Mouse (Mus musculus) liver, embryonic 16.5 days (tissue): ENCODE measurements around the gene Kif18b. TPM values are rescaled to one million over a fixed set of nuclear protein-coding genes. Genes with fewer than 3 reads are reported as not detected.

Source experiments
- ATAC-seq: fragments of 200-750 bp; cut with Nextera tagmentation; 2 replicates; pipeline ENCODE4 v1.8.0; 2017; ENCODE audit warnings: low read depth, mild to moderate bottlenecking, moderate number of reproducible peaks, moderate library complexity
- H3K27ac ChIP-seq: fragments of 300-500 bp; sonication (generic); 2 replicates; pipeline ENCODE4 v1.5.1; 2014; ENCODE audit warnings: mild to moderate bottlenecking, low read length
- H3K27me3 ChIP-seq: fragments of 300-500 bp; sonication (generic); 2 replicates; pipeline ENCODE4 v1.6.1; 2014; ENCODE audit warnings: low read depth, low read length, mixed read lengths; ENCODE audit not compliant: control insufficient read depth, insufficient read depth
- H3K36me3 ChIP-seq: fragments of 300-500 bp; sonication (generic); 2 replicates; pipeline ENCODE4 v1.6.1; 2014; ENCODE audit warnings: mild to moderate bottlenecking; ENCODE audit not compliant: control insufficient read depth, insufficient read depth
- H3K4me1 ChIP-seq: fragments of 300-500 bp; sonication (generic); 2 replicates; pipeline ENCODE4 v1.6.1; 2014; ENCODE audit warnings: low read depth, low read length, mixed read lengths; ENCODE audit not compliant: control insufficient read depth
- H3K4me2 ChIP-seq: fragments of 300-500 bp; sonication (generic); 2 replicates; pipeline ENCODE4 v1.6.1; 2014; ENCODE audit warnings: low read depth, low read length, mixed read lengths
- H3K4me3 ChIP-seq: fragments of 300-500 bp; sonication (generic); 2 replicates; pipeline ENCODE4 v1.5.1; 2014; ENCODE audit warnings: low read depth, mild to moderate bottlenecking, low read length
- H3K9ac ChIP-seq: fragments of 300-500 bp; sonication (generic); 2 replicates; pipeline ENCODE4 v1.6.1; 2014; ENCODE audit warnings: low read depth, low read length
- H3K9me3 ChIP-seq: fragments of 300-500 bp; sonication (generic); replicated peaks from 2 replicates; pipeline ENCODE4 v1.6.1; 2016; ENCODE audit warnings: low read length; ENCODE audit not compliant: control insufficient read depth
- WGBS: fragments of 180-500 bp; shearing (Covaris S2); extraction: QIAGEN DNeasy Blood & Tissue Kit; methylation state at CpG from one replicate; pipeline ENCODE4 v1.1.7; 2014; ENCODE audit not compliant: insufficient replicate concordance; 5-methylcytosine and 5-hydroxymethylcytosine counted together
- polyA plus RNA-seq: library from polyadenylated mRNA; unstranded; fragments of >200 nt; fragmentation: Nextera tagmentation; extraction: Ambion mirVana; gene quantifications from 2 replicates; pipeline ENCODE4 v1.2.1, GENCODE M21; 2015

The Kif18b gene
- polyA plus RNA-seq, 1 experiment from 2014 or later: 11.0 TPM

DNA sequence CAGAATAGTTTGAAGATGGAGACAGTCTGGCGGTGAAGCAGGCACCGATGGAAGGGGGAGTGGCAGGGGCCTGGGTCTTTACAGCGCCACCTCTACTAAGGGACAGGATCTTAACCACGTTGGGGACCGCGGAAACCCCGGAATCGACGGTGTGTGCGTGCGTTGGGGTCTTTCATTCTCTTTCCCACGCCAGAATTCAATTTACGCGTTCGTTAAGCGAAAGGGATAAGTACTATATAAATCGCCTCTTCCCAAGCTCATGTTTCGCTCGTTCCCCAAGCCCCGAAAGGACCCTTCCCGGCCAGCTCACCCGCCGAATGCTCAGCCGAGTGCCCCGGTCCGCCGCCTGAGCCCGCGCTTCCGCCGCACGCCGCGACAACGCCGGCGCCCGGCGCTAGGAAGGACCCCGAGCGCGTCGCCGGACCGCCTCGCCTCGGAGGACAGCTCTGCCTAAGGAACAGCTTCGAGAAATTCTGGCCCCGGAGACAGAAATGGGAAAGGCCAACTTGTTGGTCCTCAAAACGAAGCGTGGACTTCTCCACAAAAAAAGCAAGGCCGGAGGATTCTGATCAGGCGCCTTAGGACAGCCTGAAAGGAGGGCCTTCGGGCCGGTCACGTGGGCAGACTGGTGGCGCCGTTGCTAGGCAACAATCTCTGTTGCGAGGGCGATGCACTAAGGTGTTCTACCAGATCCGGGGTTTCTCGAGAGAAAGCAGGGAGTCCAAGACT lies 44.2 kb downstream of the Kif18b start, which contains the start of the genes Eftud2 and Ccdc103:
TSS of gene Eftud2 (minus strand) at position 401 of the 729 bp plus-strand sequence.
TSS of gene Ccdc103 (plus strand) at position 620 of the 729 bp plus-strand sequence.
- WGBS: under 1% methylated on average over 62 of the region's 62 CpGs
- peak; percentile 91 for ATAC-seq
- H3K4me3 ChIP-seq: peak within 1 kb of the TSS; percentile 75
- H3K9ac ChIP-seq: peak within 1 kb of the TSS; percentile 80
- H3K9me3 ChIP-seq: no peaks in the 10 kb centered on the region
- H3K36me3 ChIP-seq: peaks cover 9% of the 10 kb centered on the region; the same call in 1 of the 2 replicates
- H3K27ac ChIP-seq: peak within 1 kb of the TSS; percentile 79
- peaks cover 4% of the 10 kb centered on the region for H3K27me3 ChIP-seq
- H3K4me1 ChIP-seq: peaks cover 23% of the 10 kb centered on the region
- peak within 1 kb of the TSS; percentile 89 for H3K4me2 ChIP-seq

DNA sequence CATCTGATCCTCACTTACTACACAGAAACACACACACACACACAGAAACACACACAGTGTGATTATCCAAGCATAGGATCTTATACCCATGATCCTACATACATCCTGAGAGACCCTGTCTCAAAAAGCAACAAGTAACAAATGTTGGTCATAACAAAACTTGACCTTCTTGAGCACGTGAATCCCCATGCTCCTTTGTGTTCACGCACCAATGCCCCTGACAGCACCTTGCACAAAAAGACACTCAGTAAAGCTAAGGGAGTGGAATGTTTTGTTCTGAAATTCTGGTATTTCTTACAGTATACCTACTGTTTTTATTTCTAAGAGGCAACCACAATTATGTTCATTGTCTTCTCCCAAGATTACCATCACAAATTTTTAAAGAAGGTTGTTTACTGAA lies 45.4 kb downstream of the Kif18b start:
- peak overlapping the region; percentile 89 for H3K4me2 ChIP-seq
- WGBS: 81% methylated on average over 2 of the region's 2 CpGs
- no peak overlapping the region for H3K27ac ChIP-seq
- ATAC-seq: no peak
- peak overlapping the region; percentile 75 for H3K4me3 ChIP-seq
- peaks cover 16% of the 10 kb centered on the region for H3K4me1 ChIP-seq
- peaks cover 16% of the 10 kb centered on the region; the same call in 1 of the 2 replicates for H3K36me3 ChIP-seq
- peaks cover 4% of the 10 kb centered on the region for H3K27me3 ChIP-seq
- H3K9me3 ChIP-seq: no peaks in the 10 kb centered on the region
- no peak overlapping the region for H3K9ac ChIP-seq

DNA sequence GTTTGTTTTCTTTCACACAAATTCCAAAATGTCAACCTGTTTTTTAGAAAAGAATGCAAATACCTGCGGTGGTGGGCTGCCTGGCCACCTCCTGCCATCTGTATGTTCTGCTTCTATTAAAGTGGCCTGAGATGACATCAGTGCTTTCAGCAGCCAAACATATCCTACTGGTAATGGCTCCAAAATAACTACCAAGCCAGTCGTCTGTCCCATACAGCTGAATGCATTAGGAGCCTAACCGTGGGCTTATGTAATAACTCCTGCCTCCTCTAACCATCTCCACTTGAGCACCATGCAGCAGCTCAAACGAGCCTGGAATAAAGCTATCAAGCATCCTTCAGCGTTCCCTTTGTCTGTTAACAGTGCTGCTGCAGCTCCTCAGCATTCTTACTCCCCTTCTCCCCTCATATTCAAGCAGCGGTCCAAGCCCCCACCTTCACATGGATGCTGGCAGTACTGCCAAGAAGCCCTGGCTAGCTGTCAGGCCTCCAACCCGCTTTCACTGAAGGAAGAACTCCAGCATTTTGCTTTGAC lies 50.1 kb downstream of the Kif18b start:
- Histone ChIP-seq H3K4me1 (peaks cover under 1% of the 10 kb centered on the region), H3K4me3 (no peak overlapping the region), H3K27me3 (no peaks in the 10 kb centered on the region), H3K9ac (no peak overlapping the region), H3K4me2 (no peak overlapping the region), H3K9me3 (no peaks in the 10 kb centered on the region), H3K27ac (no peak overlapping the region), H3K36me3 (peaks cover 25% of the 10 kb centered on the region; the same call in 1 of the 2 replicates)
- no peak for ATAC-seq
- 83% methylated on average over 7 of the region's 7 CpGs for WGBS

DNA sequence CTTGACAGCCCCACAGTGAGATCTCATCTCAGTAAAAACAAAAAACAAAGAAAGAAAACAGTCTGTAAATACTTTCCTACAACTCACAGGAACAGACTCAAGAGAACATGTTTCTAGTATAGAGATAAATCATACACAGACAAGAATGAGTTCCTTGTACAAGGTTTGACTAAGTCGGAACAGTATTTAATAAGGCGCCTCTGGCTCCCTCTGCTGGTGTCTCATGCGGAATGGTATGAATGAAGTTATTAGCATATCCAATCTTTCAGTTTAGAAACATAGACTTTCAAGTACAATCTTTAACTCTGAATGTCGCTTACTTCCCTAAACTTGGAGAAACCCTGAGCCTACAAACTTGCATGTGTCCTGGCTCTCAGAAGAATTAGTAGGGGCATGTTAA lies 60.7 kb downstream of the Kif18b start:
- Histone ChIP-seq H3K4me2 (no peak overlapping the region), H3K9ac (no peak overlapping the region), H3K4me1 (no peaks in the 10 kb centered on the region), H3K9me3 (no peaks in the 10 kb centered on the region), H3K4me3 (no peak overlapping the region), H3K36me3 (peaks cover 50% of the 10 kb centered on the region), H3K27ac (no peak overlapping the region), H3K27me3 (no peaks in the 10 kb centered on the region)
- 47% methylated on average over 4 of the region's 4 CpGs for WGBS
- ATAC-seq: no peak

DNA sequence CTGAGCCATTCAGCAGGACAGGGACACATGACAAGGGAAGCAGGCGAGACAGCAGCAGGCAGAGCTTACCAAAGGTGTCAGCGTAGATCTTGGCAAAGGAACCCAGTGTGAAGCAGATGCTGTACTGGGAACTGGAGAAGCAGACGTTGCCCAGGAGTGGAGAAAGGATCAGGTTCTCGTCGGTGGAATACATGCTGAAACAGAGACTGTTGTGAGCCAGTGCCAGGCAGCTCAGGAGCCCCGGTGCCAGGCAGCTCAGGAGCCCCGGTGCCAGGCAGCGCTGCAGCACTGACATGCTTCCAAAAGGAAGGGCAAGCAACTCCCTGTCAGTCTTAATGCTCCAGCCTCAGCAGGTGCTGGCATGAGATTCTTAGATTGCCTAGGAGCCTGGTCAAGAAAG lies 65.0 kb downstream of the Kif18b start:
- Histone ChIP-seq H3K4me2 (no peak overlapping the region), H3K27me3 (no peaks in the 10 kb centered on the region), H3K9ac (no peak overlapping the region), H3K9me3 (no peaks in the 10 kb centered on the region), H3K27ac (no peak overlapping the region), H3K4me1 (no peaks in the 10 kb centered on the region), H3K4me3 (no peak overlapping the region), H3K36me3 (peaks cover 42% of the 10 kb centered on the region)
- WGBS: 86% methylated on average over 8 of the region's 8 CpGs
- ATAC-seq: no peak

DNA sequence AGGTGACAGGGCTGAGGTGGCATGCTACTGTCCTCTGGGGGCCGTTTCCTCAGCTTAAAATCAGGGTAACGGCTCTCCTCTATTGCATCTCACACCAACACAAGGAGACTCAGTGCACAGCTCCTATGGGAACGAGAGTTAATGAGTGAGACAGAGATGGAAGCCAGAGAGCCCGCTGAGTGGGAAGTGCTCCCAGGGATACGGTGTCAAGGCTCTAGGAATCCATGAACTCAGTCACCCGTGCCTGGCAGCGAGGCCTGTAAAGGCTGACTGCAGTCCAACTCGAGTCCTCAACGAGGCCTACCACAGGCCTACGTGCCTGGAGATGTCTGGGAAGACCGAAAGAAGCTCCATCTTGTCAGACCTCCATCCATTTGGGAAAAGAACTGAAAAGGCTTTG lies 66.0 kb downstream of the Kif18b start:
- ATAC-seq: no peak
- no peak overlapping the region for H3K4me3 ChIP-seq
- H3K27me3 ChIP-seq: no peaks in the 10 kb centered on the region
- WGBS: 87% methylated on average over 11 of the region's 11 CpGs
- H3K4me2 ChIP-seq: no peak overlapping the region
- H3K36me3 ChIP-seq: peaks cover 45% of the 10 kb centered on the region
- H3K27ac ChIP-seq: no peak overlapping the region
- no peak overlapping the region for H3K9ac ChIP-seq
- H3K4me1 ChIP-seq: no peaks in the 10 kb centered on the region
- no peaks in the 10 kb centered on the region for H3K9me3 ChIP-seq

DNA sequence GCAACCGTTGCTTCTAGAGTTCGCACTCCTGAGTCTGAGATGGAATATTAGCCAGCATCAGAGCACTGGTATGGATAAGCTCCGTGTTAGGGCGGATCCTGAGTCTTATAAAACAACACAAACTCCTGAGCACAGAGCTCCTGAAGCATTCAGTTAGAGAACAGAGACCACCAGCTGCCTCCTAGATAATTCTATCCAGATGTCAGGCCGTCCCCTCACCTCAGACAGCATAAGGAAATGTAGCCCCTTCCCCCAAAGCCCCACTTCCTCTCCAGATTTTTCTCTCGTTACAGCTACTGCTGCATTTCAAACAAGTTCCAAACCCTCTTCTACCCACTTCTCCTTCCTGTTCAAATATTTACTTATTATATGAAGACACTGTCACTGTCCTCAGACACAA lies 69.0 kb downstream of the Kif18b start:
- Histone ChIP-seq H3K4me2 (no peak overlapping the region), H3K4me3 (no peak overlapping the region), H3K9me3 (no peaks in the 10 kb centered on the region), H3K27me3 (no peaks in the 10 kb centered on the region), H3K4me1 (no peaks in the 10 kb centered on the region), H3K9ac (no peak overlapping the region), H3K27ac (no peak overlapping the region), H3K36me3 (peaks cover 33% of the 10 kb centered on the region)
- 77% methylated on average over 6 of the region's 6 CpGs for WGBS
- no peak for ATAC-seq

Other genes starting within 250 kb of the Kif18b start
- 13.4 TPM in 2 replicates for gene Ccdc43, start 227.3 kb downstream of the Kif18b start, polyA plus RNA-seq
- 0.08 and 0.35 TPM in 2 replicates for gene Adam11, start 163.7 kb downstream of the Kif18b start, polyA plus RNA-seq
- gene Gjc1, start 105.4 kb downstream of the Kif18b start, polyA plus RNA-seq: 0.91 and 1.4 TPM in 2 replicates
- not detected in 2 replicates for gene Higd1b, start 89.3 kb downstream of the Kif18b start, polyA plus RNA-seq
- 87.3 and 98.5 TPM in 2 replicates for gene Eftud2, start 44.1 kb downstream of the Kif18b start, polyA plus RNA-seq
- gene Ccdc103, start 43.9 kb downstream of the Kif18b start, polyA plus RNA-seq: 0.93 and 1.2 TPM in 2 replicates
- gene Fam187a, start 40.0 kb downstream of the Kif18b start, polyA plus RNA-seq: not detected in 2 replicates
- 7.4 and 8.3 TPM in 2 replicates for gene Gfap, start 24.2 kb downstream of the Kif18b start, polyA plus RNA-seq
- 0.13 TPM in 1 of 2 replicates, not detected in the other for gene C1ql1, start 21.6 kb upstream of the Kif18b start, polyA plus RNA-seq
- 32.1 and 36.6 TPM in 2 replicates for gene Nmt1, start 103.1 kb upstream of the Kif18b start, polyA plus RNA-seq
- gene Dcakd, start 103.2 kb upstream of the Kif18b start, polyA plus RNA-seq: 22.9 and 29.0 TPM in 2 replicates
- gene Plcd3, start 176.5 kb upstream of the Kif18b start, polyA plus RNA-seq: 0.40 and 0.58 TPM in 2 replicates
- 51.3 and 54.4 TPM in 2 replicates for gene Acbd4, start 176.6 kb upstream of the Kif18b start, polyA plus RNA-seq
- 1.7 and 1.9 TPM in 2 replicates for gene Hexim1, start 191.1 kb upstream of the Kif18b start, polyA plus RNA-seq
- 5.2 and 5.7 TPM in 2 replicates for gene Hexim2, start 207.3 kb upstream of the Kif18b start, polyA plus RNA-seq
- 5.2 and 6.3 TPM in 2 replicates for gene Fmnl1, start 246.0 kb upstream of the Kif18b start, polyA plus RNA-seq